Mouse (Mus musculus): ENCODE results near the gene A730061H03Rik.

Gene A730061H03Rik

DNA sequence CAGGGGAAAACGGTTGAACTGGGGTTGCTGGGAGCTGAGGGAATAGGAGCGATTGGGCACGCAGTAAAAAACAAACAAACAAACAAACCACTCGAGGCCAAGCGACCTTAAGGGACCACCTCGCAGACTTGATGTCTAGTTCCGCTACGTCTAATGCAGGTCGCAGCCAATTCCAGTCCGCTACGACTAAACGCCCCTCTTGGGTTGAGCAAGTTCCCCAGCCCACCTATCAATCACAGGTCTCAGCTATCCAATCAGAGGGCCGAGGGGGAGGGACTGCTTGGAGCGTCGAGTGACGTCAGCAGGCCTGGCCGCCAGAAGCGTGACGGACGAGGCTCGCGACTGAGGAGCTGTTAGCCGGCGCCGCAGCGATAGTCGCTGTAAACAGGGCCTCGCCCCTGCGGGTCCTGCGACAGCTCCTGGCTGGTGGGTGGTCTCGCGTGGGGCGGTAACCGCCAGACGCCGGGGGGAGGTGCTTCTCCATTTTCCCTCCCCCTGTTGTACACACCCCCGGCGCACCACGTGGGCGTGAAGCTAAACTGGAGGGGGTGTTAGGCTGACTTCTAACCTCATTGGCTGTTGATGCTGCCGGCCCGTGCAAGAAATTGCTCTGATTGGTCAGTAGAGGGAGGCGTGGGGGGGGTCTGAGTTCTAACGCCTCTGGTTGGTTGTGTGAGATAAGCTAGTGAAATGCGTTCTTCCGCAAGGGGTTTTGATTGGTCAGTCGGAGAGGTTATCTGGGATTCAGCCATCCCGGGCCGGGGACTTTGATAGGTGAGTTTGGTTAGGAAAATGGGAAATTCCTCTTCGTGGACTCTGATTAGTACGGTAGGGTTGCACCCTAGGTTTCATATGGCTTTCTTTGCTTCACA is at the start of gene A730061H03Rik:
A730061H03Rik (minus strand) TSS at position 205 of the 872 bp plus-strand sequence.
- peak; percentile 98 to 99 for DNase-seq (ENCODE audit: low spot score in 2 of 2)

DNA sequence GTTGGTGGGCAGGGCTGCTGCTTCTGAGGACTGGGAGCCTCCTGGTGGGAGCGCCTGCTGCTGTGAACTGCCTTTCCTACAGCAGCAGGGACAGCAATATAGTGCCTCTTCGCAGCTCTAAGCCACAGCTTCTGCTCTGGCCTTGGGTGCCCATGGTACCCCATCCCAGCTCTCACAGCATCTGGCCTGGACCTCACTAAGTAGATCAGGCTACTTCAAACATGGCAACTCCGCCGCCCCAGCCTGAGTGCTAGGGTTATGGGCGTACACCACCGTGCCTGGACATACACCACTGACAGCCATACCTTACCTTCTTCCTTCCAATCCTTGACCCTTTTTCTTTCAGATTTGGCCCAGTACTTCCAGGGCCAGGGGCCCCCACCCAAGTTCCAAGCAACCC is 48.1 kb upstream of the A730061H03Rik start:
- DNase-seq (ENCODE audit: low spot score in 2 of 2): no peak

DNA sequence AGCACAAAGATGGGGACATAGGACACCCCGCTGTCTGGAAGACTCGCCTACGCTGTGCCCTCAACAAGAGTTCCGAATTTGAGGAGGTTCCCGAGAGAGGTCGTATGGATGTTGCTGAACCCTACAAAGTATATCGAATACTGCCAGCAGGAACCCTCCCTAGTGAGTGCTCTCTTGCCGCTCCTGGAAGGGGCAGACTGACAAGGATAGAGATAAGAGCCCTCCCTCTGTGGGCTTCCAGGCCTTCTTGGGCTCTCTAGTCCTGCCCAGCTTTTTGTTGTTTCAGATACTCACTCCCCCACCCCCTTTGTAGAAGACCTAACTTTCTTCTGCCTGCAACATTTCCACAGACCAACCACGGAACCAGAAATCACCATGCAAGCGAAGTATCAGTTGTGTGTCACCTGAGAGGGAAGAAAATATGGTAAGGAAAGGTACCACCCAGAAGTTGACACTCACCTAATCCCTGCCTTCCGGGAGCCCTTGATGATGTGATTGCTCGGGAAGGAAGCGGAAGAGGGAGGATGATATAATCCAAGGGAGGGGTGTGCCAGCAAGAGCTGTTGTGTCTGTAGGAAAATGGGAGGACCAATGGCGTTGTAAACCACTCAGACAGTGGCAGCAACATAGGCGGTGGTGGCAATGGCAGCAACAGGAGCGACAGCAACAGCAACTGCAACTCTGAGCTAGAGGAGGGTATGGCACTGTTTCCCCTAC is 45.7 kb upstream of the A730061H03Rik start:
- DNase-seq (ENCODE audit: low spot score in 2 of 2): no peak

DNA sequence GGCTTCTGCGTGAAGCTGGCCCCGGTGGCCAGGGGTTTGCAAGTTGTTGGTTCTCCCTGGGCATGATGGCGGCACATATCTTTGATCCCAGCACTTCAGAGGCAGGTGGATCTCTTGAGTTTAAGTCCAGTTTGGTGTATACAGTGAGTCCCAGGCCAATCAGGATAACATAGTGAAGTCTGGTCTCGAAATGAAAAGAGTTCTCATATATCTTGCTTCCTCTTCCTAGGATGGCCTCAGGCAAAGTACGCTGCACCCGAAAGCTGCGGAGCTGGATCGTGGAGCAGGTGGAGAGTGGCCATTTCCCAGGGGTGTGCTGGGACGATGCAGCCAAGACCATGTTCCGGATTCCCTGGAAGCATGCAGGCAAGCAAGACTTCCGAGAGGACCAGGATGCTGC is 44.6 kb upstream of the A730061H03Rik start:
- no peak for DNase-seq (ENCODE audit: low spot score in 2 of 2)

DNA sequence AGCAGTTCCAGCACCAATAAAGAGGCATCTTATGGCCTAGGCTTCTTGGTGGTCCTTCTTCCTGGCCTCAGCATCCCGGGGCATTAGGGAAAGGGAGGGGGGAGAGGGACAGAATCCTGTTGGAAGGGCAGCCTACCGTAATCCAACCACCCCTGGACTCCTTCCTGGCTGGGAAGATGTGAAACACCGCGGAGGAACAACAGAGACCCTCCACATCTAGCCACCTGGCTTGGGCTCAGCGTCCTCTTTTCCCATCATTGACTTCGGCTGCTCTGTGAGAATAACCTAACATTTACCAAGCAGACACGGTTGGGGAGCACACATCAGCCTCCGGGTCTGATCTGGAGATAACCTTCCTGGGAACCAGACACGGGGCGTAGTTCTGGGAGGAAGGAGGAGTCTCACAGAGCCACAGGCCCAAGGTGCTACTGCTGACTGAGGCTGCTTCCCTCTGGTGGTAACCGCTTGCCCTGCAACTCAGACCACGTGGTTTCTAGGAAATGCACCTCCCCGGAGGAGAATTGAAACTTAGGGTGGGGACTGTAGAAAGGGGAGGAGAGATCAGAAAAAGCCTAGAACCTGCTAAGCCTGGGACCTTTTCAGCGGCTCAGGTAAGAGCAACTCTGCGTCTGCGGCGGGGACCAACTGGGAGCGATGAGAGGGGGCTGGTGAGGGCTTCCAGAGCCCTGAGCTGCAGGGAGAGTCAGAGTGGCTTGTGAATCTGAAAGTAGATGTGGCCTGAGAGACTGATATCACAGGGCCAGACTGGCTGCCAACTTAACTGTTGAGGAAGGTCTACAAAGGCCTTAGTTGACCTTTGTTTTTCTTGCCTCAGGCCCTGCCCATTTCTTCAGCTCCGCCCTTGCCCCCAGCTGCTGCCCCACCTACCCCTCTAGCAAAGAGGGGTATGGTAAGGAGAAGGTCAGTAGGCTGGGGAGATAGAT is 43.7 kb upstream of the A730061H03Rik start:
- peak; percentile 93 to 95 for DNase-seq (ENCODE audit: low spot score in 2 of 2)

DNA sequence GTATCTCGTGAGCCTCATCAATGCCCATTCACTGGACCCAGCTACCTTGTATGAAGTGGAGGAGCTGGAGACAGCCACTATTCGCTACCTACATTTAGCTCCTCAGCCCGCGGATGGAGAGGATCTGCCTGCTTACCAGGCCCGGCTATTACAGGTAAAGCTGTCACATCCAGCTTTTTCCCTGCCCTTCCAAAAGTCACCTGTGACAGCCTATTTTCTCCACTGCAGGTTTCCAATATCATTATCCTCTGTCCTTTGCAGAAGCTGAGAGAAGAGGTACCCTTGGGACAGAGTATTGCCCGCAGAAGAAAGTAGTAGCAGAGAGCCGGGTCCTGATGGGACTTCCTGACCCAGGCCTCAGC is 43.0 kb upstream of the A730061H03Rik start, which contains the start of gene Irf9:
Irf9 (plus strand) TSS at position 301 of the 362 bp plus-strand sequence.
- DNase-seq (ENCODE audit: low spot score in 2 of 2): no peak

DNA sequence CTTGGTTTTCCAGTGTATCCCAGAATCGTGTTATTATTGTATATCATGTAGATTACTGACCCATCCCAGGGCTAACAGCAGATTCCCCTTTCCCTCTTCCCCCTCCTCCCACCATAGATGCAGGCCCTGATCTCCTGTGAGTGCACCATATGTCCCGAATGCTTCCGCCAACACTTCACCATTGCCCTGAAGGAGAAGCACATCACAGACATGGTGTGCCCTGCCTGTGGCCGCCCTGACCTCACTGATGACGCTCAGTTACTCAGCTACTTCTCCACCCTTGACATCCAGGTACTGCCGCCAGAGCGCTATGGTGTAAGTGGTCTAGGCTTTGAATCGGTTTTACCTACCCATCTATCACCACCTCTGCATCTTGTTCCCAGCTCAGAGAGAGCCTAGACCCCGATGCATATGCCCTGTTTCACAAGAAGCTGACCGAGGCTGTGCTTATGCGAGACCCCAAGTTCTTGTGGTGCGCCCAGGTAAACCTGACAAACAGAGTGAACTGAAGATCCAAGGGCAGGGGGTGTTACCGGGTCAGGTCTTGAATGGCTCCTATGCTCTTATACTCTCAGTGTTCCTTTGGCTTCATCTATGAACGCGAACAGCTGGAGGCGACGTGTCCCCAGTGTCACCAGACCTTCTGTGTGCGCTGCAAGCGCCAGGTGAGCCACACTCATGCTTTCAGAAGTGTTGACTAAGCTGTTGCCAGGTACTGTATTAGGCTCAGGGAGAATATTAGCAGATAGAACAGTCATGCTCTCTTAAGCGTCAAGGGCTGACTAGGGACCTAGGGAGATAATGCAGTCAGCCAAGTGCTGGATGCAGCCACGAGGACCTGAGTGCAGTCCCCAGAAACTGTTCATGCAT is 38.5 kb upstream of the A730061H03Rik start:
- no peak for DNase-seq (ENCODE audit: low spot score in 2 of 2)

DNA sequence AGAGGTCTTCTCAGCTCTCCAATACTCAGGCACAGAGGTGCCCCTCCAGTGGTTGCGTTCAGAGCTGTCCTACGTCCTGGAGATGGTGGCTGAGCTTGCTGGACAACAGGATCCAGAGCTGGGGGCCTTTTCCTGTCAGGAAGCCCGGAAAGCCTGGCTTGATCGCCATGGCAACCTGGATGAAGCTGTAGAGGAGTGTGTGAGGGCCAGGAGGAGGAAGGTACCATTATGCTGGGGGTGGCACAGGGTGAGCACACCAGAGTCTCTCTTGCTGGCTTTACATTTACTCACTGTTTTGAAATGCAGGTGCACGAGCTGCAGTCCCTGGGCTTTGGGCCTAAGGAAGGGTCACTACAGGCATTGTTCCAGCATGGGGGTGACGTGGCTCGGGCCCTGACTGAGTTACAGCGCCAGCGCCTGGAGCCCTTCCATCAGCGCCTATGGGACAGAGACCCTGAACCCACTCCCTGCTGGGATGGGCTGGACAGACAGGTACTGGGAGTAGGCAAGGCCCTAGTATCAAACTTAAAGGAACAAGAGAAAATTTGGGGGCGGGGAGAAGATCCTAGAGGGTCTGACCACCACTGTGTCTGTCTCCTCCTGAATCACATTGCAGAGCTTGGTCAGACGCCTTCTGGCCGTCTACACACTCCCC is 36.0 kb upstream of the A730061H03Rik start:
- no peak for DNase-seq (ENCODE audit: low spot score in 2 of 2)

DNA sequence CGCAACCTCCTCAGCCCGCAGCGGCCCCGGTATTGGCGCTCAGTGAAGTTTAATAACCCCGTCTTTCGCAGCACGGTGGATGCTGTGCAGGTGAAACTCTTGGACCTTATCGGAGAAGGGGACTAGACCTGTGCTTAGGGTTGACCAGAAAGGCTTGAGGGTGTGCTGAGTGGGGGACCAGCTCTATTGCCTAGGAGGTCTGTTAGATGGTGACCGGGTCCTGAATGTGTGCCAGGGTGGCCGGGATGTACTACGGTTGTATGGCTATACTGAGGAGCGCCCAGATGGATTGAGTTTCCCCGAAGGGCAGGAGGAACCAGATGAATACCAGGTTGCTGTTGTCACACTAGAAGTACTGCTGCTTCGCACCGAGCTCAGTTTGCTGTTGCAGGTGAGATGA is 32.0 kb upstream of the A730061H03Rik start:
- no peak for DNase-seq (ENCODE audit: low spot score in 2 of 2)

DNA sequence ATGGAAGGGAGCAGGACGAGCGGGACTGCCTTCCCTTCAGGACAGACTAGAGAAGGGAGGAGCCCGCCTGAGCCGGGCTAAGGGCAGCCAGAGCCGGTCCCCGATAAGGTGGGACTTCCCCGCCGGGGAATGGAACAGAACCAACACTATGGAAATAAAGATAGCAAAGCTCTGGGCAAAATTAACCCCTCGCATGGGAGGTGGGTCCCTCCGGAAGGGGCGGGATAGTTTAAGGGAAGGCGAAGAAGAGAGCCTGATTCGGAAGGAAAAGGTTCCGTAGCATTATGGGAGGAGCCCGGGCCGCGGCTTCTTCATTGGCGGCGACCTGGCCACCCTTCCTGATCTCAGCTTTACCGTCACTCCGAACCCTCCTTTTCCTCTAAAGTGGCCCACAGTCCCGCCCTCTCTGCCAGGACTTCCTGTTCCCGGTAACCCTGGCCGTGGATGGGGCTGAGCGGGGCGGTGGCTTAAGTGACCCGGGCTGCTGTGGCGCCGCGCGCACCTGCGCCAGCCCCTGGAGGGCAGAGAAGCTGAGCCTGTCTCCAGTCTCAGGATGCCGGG is 31.2 kb upstream of the A730061H03Rik start, which contains the start of gene Rnf31:
Rnf31 (plus strand) TSS at position 378 of the 561 bp plus-strand sequence.
- peak; percentile 97 to 98 for DNase-seq (ENCODE audit: low spot score in 2 of 2)

DNA sequence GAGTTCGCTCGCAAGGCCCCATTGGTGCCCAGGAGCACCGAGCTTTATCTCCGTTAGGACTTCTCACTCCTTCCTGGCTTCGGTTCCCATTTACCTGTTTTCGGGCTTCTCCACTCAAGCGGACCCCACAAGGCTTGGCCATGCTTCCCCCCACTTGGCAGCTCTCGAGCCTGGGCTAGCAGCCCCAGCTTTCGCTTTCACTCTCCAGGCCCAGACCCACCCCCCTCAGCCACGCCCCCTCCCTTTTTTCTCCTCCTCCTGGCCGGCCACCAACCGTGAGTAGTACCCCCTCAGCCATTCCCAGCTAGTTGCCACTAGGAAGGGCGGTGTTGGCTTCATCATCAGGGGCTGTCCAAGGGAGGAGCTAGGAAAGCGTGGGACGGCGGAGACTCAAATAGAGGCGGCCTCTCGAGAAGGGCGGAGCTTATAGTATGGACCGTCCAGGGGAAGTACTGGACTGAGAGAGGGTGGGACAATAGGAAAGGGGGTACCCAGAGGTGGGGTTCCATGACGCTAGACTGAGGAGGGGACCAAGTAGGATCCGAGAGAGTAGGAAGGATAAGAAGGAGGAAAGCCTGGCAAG is 30.6 kb upstream of the A730061H03Rik start, which contains the start of gene Psme2:
Psme2 (minus strand) TSS at position 366 of the 583 bp plus-strand sequence.
- DNase-seq (ENCODE audit: low spot score in 2 of 2): peak; percentile 98 to 99

DNA sequence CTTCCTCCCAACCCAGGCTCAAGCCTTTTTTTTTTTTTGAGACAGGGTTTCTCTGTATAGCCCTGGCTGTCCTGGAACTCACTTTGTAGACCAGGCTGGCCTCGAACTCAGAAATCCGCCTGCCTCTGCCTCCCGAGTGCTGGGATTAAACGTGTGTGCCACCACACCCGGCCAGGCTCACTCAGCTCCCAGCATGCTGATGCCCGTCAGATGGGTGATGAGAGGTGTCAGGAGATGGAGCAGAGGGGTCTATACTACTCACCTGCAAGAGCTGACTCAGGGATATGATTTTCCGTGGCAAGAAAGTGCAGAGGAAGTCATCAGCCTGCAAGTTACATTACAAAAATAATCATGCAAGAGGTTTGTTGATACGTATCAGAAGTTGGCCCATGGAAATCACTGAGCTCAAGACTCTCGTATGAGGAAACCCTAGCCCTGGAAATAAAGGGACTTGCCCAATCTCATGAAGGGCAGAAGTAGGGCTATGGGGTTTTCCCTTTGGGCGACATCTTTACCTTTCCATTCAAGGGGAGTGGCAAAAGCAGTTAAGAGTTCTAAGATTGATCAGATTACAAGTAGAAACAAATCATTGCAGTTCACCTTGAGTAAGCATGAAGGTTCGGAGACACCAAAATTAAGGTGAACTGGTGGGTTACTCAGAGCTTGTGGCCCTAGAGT is 29.7 kb upstream of the A730061H03Rik start:
- no peak for DNase-seq (ENCODE audit: low spot score in 2 of 2)

DNA sequence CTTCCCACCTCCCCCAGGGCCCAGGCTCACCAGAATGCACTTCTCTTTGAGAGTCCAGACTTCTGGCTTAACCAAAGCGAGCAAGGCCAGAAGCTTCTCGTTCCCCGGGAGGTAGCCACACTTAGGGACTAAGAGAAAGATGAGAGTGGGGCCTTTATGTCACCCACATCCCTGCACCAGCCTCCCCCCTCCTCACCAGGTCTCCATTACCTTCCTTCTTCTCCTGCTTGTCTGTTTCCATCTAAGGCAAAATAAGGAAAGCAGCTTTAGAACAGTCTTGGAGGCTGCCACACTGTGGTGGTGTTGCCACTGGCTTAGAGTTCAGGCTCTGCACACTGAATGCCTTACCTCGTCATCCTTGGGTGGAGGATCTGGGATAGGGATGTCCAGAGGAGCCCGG is 29.1 kb upstream of the A730061H03Rik start:
- DNase-seq (ENCODE audit: low spot score in 2 of 2): no peak

DNA sequence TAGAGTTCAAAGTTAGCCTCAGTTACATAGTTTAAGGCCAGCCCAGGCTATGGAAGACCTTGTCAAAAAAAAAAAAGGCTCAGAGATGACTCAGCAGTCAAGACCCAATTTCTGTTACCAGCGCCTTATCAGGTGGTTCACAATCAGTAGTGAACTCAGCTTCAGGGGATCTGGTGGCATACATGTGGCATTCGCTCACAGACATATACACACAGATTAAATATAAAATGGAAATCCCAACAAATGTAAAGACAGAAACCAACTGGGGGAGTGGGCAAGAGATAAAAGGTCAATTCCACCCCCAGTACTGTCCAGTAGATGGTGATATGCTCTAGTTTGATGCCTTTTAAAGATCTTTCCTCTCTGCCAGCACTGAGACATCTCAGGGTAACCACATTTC is 25.9 kb upstream of the A730061H03Rik start:
- DNase-seq (ENCODE audit: low spot score in 2 of 2): no peak

DNA sequence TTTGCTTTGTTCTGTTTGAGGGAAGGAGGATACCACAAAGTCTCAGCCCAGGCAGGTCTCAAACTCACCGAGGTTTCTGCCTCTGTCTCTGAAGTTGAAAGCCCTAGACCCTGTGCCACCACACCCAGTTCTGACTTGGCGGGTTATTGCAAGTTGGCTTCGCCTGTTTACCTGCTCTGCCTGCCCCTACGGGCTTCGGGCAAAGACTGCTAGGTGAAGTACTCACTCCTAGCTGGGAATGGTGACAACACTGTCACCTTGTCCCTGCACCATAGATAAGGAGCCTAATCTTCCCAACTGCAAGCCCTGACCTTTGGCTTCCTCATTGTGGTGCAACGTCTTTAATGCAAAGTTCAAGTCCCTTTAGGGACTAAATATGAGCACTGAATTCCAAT is 25.4 kb upstream of the A730061H03Rik start:
- DNase-seq (ENCODE audit: low spot score in 2 of 2): no peak

DNA sequence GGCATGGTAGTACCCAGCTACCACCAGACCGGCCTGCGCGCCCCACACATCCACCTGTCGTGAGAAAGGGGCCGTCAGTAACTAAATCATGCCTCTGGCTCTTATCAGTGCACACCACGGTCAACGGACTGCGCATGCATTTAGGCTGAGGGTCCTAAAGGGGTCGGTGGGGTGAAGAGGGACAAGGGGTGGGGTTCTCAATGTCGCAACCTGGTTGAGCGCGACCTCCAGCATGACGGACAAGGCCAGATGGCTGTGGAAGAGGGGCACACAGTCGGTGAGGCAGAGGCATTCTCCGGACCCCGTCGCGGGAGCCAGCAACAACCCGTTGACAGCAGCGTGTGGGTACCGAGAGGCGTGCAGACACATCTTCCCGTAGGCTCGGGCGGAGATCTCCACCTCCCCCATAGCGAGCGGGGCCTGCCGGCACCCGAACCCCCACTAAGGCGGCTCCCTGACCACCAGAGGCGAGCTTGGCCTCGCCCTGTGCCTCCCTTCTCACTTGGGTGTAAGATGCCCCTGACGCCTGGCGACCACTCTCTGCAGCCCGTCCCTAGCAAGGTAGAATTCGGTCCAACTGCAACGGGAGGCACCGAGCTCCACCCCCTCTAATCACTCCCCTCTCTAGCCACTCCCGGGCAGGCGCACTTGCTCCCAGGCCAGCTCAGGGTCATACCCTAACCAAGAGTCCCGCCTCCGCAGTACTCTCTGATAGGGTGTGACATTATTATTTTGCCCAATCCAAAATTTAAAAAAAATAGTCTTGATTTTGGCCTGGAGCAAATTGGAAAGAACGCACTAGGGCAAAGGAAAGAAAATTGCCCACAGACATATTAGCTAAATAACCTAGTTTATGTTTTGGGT is 24.7 kb upstream of the A730061H03Rik start, which contains the start of gene Emc9:
Emc9 (minus strand) TSS at position 601 of the 864 bp plus-strand sequence.
- peak; percentile 86 to 88 for DNase-seq (ENCODE audit: low spot score in 2 of 2)

DNA sequence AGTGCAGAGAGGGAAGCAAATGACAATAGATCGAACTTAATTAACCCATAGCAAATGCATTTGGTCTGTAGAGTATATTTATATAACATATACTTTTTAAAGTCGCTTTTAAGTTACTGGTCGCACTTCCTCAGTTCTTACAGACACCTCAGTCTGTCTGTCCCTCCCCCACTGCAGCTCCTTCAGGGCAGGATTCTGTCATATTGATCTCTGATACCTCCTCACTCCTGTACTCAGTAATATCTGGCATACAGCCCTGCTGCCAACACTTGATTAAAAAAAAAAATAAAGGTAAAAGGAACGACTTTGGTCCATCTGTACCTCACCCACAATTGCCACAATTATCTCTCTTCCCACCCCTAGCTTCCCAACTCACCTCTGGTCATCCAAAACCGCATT is 24.1 kb upstream of the A730061H03Rik start:
- DNase-seq (ENCODE audit: low spot score in 2 of 2): no peak
